Mouse (Mus musculus) midbrain, postnatal 0 days (tissue): Measurements from ENCODE around the gene Iglon5. TPM values are rescaled to one million over a fixed set of nuclear protein-coding genes. Genes with fewer than 3 reads are reported as not detected.

Source experiments
- ATAC-seq: fragments of 200-750 bp; cut with Nextera tagmentation; 2 replicates; pipeline ENCODE4 v1.8.0; 2017; ENCODE audit warnings: moderate number of reproducible peaks, mild to moderate bottlenecking, moderate TSS enrichment, moderate library complexity; ENCODE audit not compliant: low FRiP score
- DNase-seq: peaks from one replicate; pipeline ENCODE4 v3.0.0-alpha.2; 2015; ENCODE audit warnings: low spot score
- H3K27ac ChIP-seq: fragments of 300-500 bp; sonication (generic); 2 replicates; pipeline ENCODE4 v1.5.1; 2014; ENCODE audit warnings: low read depth, mild to moderate bottlenecking, low read length, mixed read lengths
- H3K27me3 ChIP-seq: fragments of 300-500 bp; sonication (generic); 2 replicates; pipeline ENCODE4 v1.6.1; 2014; ENCODE audit warnings: low read length, control low read depth, mixed read lengths; ENCODE audit not compliant: insufficient read depth
- H3K36me3 ChIP-seq: fragments of 300-500 bp; sonication (generic); 2 replicates; pipeline ENCODE4 v1.6.1; 2014; ENCODE audit warnings: low read length, control low read depth, mixed read lengths; ENCODE audit not compliant: insufficient read depth
- H3K4me1 ChIP-seq: fragments of 300-500 bp; sonication (generic); 2 replicates; pipeline ENCODE4 v1.6.1; 2014; ENCODE audit warnings: mild to moderate bottlenecking, control low read depth, antibody characterized with exemption, low read length, mixed read lengths; ENCODE audit not compliant: insufficient read depth
- H3K4me2 ChIP-seq: fragments of 300-500 bp; sonication (generic); 2 replicates; pipeline ENCODE4 v1.6.1; 2014; ENCODE audit warnings: low read depth, mild to moderate bottlenecking, low read length, mixed read lengths; ENCODE audit not compliant: poor library complexity, severe bottlenecking
- H3K4me3 ChIP-seq: fragments of 300-500 bp; sonication (generic); 2 replicates; pipeline ENCODE4 v1.5.1; 2014; ENCODE audit warnings: low read depth, mild to moderate bottlenecking, low read length, moderate library complexity
- H3K9ac ChIP-seq: fragments of 300-500 bp; sonication (generic); replicated peaks from 2 replicates; pipeline ENCODE4 v1.6.1; 2014; ENCODE audit warnings: mild to moderate bottlenecking, low read length, moderate library complexity, mixed read lengths; ENCODE audit not compliant: poor library complexity, severe bottlenecking
- H3K9me3 ChIP-seq: fragments of 300-500 bp; sonication (generic); 2 replicates; pipeline ENCODE4 v1.6.1; 2016; ENCODE audit warnings: low read length, control low read depth
- CTCF ChIP-seq: IDR thresholded peaks from 2 replicates; pipeline ENCODE4 v1.5.1; 2016; ENCODE audit warnings: antibody characterized with exemption, mild to moderate bottlenecking
- WGBS: fragments of 180-500 bp; shearing (Covaris S2); extraction: QIAGEN DNeasy Blood & Tissue Kit; methylation state at CpG from one replicate; pipeline ENCODE4 v1.1.7; 2014; 5-methylcytosine and 5-hydroxymethylcytosine counted together
- polyA plus RNA-seq: library from polyadenylated mRNA; unstranded; fragments of >200 nt; fragmentation: Nextera tagmentation; extraction: Ambion mirVana; gene quantifications from 2 replicates; pipeline ENCODE4 v1.2.1, GENCODE M21; 2015
- total RNA-seq: library from RNA; depleted of rRNA; stranded (reverse); fragments of >200 nt; gene quantifications from 2 replicates; pipeline ENCODE4 v1.2.3, GENCODE M21; 2014

Gene Iglon5
- total and polyA plus RNA-seq, 2 experiments from 2014 or later, result 7.8 to 72.4 TPM

- H3K4me3 ChIP-seq, result peak overlapping the region; percentile 78
- WGBS, result 0% methylated on average over 4 of the region's 13 CpGs
- peak overlapping the region; percentile 91 for H3K27ac ChIP-seq
- H3K4me2 ChIP-seq, result peak overlapping the region; percentile 45
- H3K9ac ChIP-seq, result peak overlapping the region; percentile 99
- DNase-seq (peak; percentile 84), ATAC-seq (peak; percentile 92)
- H3K9me3 ChIP-seq, result no peaks in the 10 kb centered on the region
- no peak for TF ChIP-seq CTCF
- no peaks in the 10 kb centered on the region for H3K27me3 ChIP-seq
- no peaks in the 10 kb centered on the region for H3K36me3 ChIP-seq
- peaks cover 4% of the 10 kb centered on the region; the same call in 1 of the 2 replicates for H3K4me1 ChIP-seq
Observed at GRCm38 (mm10) chr7:43490182-43490584, 308 bp upstream of the Iglon5 start.

DNA sequence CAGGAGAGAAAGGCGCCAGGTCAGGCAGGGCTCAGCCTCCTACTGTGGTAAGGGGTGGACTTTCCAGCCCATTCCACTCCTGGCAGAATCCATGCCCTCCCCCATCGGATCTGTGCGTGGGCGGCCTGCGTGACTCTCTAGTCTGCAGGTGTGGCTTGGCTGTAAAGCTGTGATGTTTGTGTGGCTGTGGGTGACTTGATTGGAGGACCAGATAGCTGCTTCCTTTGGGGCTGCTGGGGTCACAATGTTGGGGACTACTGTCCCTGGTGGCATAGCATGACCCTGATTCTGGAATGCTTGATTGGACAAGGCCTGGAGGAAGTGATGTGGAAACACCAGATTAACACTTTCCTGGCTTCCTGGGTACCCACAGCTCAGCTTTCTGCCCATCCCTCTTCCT, 1.2 kb downstream of the Iglon5 start:
- Histone ChIP-seq H3K4me1 (peaks cover 4% of the 10 kb centered on the region; the same call in 1 of the 2 replicates), H3K36me3 (no peaks in the 10 kb centered on the region), H3K4me2 (peak overlapping the region; percentile 45), H3K9me3 (no peaks in the 10 kb centered on the region), H3K27me3 (no peaks in the 10 kb centered on the region), H3K27ac (0 out of 2 replicates have a peak overlapping the region, but pooled peaks have one; percentile 91), H3K9ac (peak overlapping the region; percentile 99), H3K4me3 (peak overlapping the region; percentile 78)
- WGBS, result 50% methylated on average over 5 of the region's 5 CpGs
- DNase-seq (no peak), ATAC-seq (peak; percentile 11; the same call in 1 of the 2 replicates)
- no peak for TF ChIP-seq CTCF

DNA sequence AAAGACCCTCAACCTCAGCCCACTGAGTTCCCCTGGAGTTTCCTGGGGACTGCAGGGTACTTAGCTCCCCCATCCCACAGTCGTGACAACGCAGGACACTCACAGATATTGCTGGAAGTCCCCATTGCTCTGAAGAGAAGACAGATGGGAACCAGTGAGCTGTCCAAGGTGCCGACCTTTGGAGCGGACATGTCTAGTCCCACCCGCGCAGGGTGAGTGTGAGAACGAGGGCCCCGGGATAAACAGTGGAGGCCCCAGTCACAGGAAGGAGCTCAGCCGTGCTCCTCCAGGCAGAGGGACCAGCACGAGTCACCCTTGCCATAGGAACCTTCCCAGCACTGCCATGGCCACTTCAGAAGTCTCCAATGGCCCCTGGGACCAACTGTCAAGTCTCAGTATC, 6.6 kb downstream of the Iglon5 start:
- H3K4me2 ChIP-seq, result no peak overlapping the region
- DNase-seq (no peak), ATAC-seq (no peak)
- peaks cover 9% of the 10 kb centered on the region for H3K36me3 ChIP-seq
- H3K4me3 ChIP-seq, result no peak overlapping the region
- no peaks in the 10 kb centered on the region for H3K27me3 ChIP-seq
- H3K4me1 ChIP-seq, result no peaks in the 10 kb centered on the region
- no peak overlapping the region for H3K9ac ChIP-seq
- 23% methylated on average over 10 of the region's 10 CpGs for WGBS
- TF ChIP-seq CTCF, result no peak
- no peak overlapping the region for H3K27ac ChIP-seq
- H3K9me3 ChIP-seq, result no peaks in the 10 kb centered on the region

DNA sequence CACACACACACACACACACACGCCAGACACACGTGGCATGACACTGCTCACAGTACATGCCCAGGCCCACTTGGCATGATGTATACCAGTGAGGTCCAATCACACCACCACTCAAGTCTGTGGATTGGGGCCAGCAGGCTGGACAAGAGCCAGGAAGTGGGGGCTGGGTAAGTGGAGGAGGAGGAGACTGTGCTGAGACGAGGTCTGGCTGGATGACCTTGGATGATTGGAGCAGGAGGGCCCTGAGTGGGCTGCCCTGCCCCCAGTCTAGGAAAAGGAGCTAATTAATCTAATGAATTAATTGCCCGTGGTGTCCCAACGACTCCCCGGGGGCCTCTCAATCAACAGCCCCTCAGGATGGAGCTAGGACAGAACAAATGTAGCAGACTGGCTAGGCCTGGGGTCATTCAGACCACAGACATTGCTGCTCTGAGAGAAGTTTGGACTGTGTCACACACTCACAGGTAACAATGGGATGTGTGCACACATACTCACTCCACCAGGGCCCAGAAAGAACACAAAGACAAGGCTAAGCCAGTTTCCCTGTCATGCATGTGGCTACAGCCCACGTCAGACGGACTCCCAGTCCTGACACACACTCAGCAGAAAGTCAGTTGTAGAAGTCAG, 7.7 kb downstream of the Iglon5 start:
- H3K4me1 ChIP-seq, result no peaks in the 10 kb centered on the region
- H3K9me3 ChIP-seq, result no peaks in the 10 kb centered on the region
- H3K36me3 ChIP-seq, result peaks cover 16% of the 10 kb centered on the region
- ATAC-seq, result no peak
- no peak overlapping the region for H3K27ac ChIP-seq
- WGBS, result 65% methylated on average over 8 of the region's 8 CpGs
- H3K27me3 ChIP-seq, result no peaks in the 10 kb centered on the region
- H3K9ac ChIP-seq, result no peak overlapping the region
- no peak overlapping the region for H3K4me3 ChIP-seq
- peak; percentile 58 for DNase-seq
- no peak overlapping the region for H3K4me2 ChIP-seq
- no peak for TF ChIP-seq CTCF

DNA sequence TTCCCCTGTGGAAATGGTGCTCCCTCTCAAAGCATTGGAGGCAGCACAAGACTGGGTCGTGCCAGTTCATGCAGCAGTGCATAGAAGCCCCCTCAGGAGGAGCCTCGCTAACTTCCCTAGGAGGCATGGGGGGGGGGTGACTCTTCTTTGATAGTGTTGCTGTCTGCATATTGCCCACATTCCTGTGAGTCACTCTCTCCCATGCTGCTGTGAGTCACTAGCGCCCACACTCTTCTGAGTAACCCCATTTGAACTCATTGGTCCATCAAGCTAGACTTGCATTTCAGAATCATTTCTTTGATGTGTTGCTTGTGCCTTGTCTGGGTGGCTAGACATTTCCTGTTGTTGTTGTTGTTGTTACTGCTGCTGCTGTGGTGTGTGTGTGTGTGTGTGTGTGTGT, 8.7 kb downstream of the Iglon5 start:
- no peaks in the 10 kb centered on the region for H3K27me3 ChIP-seq
- DNase-seq (no peak), ATAC-seq (no peak)
- no peak overlapping the region for H3K27ac ChIP-seq
- WGBS, result 56% methylated on average over 3 of the region's 3 CpGs
- no peak overlapping the region for H3K4me2 ChIP-seq
- no peak overlapping the region for H3K4me3 ChIP-seq
- TF ChIP-seq CTCF, result no peak
- no peak overlapping the region for H3K9ac ChIP-seq
- H3K4me1 ChIP-seq, result no peaks in the 10 kb centered on the region
- H3K9me3 ChIP-seq, result no peaks in the 10 kb centered on the region
- H3K36me3 ChIP-seq, result peaks cover 16% of the 10 kb centered on the region

- Histone ChIP-seq H3K36me3 (peaks cover 28% of the 10 kb centered on the region), H3K4me2 (no peak overlapping the region), H3K4me1 (no peaks in the 10 kb centered on the region), H3K9ac (no peak overlapping the region), H3K9me3 (no peaks in the 10 kb centered on the region), H3K4me3 (no peak overlapping the region), H3K27me3 (no peaks in the 10 kb centered on the region), H3K27ac (no peak overlapping the region)
- ATAC-seq (no peak), DNase-seq (no peak)
- WGBS, result 17% methylated on average over 13 of the region's 13 CpGs
- no peak for TF ChIP-seq CTCF
Observed at GRCm38 (mm10) chr7:43476376-43476775, 13.5 kb downstream of the Iglon5 start.
